Mouse (Mus musculus) midbrain, embryonic 14.5 days (tissue): ENCODE data around the gene Slc12a8. TPM values are rescaled to one million over a fixed set of nuclear protein-coding genes. Genes with fewer than 3 reads are reported as not detected.
A peak's percentile ranks its signal among the peaks of the same experiment; 100 is the strongest.

ENCODE experiments used
- ATAC-seq: fragments of 200-750 bp; cut with Nextera tagmentation; 2 replicates; pipeline ENCODE4 v1.8.0; 2017; ENCODE audit warnings: moderate number of reproducible peaks, moderate library complexity; ENCODE audit not compliant: low FRiP score, low TSS enrichment
- DNase-seq: peaks from one replicate; pipeline ENCODE4 v3.0.0-alpha.2; 2015
- H3K27ac ChIP-seq: fragments of 300-500 bp; sonication (generic); replicated peaks from 2 replicates; pipeline ENCODE4 v1.5.1; 2014; ENCODE audit warnings: mild to moderate bottlenecking, low read depth, low read length, moderate library complexity
- H3K27me3 ChIP-seq: fragments of 300-500 bp; sonication (generic); 2 replicates; pipeline ENCODE4 v1.6.1; 2014; ENCODE audit warnings: low read length, control low read depth, mixed read lengths; ENCODE audit not compliant: control insufficient read depth, insufficient read depth
- H3K36me3 ChIP-seq: fragments of 300-500 bp; sonication (generic); 2 replicates; pipeline ENCODE4 v1.6.1; 2014; ENCODE audit warnings: low read length, control low read depth; ENCODE audit not compliant: control insufficient read depth, insufficient read depth
- H3K4me1 ChIP-seq: fragments of 300-500 bp; sonication (generic); 2 replicates; pipeline ENCODE4 v1.6.1; 2014; ENCODE audit warnings: mild to moderate bottlenecking, antibody characterized with exemption, low read length, control low read depth; ENCODE audit not compliant: control insufficient read depth, insufficient read depth
- H3K4me2 ChIP-seq: fragments of 300-500 bp; sonication (generic); 2 replicates; pipeline ENCODE4 v1.6.1; 2014; ENCODE audit warnings: mild to moderate bottlenecking, low read length, moderate library complexity
- H3K4me3 ChIP-seq: fragments of 300-500 bp; sonication (generic); replicated peaks from 2 replicates; pipeline ENCODE4 v1.5.1; 2014; ENCODE audit warnings: low read depth, low read length
- H3K9ac ChIP-seq: fragments of 300-500 bp; sonication (generic); replicated peaks from 2 replicates; pipeline ENCODE4 v1.6.1; 2014; ENCODE audit warnings: mild to moderate bottlenecking, low read length, moderate library complexity
- H3K9me3 ChIP-seq: fragments of 300-500 bp; sonication (generic); 2 replicates; pipeline ENCODE4 v1.6.1; 2016; ENCODE audit warnings: low read length, control low read depth, mixed read lengths; ENCODE audit not compliant: control insufficient read depth
- WGBS: fragments of 180-500 bp; shearing (Covaris S2); extraction: QIAGEN DNeasy Blood & Tissue Kit; methylation state at CpG from one replicate; pipeline ENCODE4 v1.1.7; 2014; 5-methylcytosine and 5-hydroxymethylcytosine counted together
- polyA plus RNA-seq: library from polyadenylated mRNA; unstranded; fragments of >200 nt; fragmentation: Nextera tagmentation; extraction: Ambion mirVana; gene quantifications from 2 replicates; pipeline ENCODE4 v1.2.1, GENCODE M21; 2014

The Slc12a8 gene
- polyA plus RNA-seq, 1 experiment from 2014 or later: 0.80 TPM

- Histone ChIP-seq H3K27me3 (no peaks in the 10 kb centered on the region), H3K4me3 (no peak overlapping the region), H3K4me2 (no peak overlapping the region), H3K36me3 (no peaks in the 10 kb centered on the region), H3K4me1 (peaks cover under 1% of the 10 kb centered on the region; the same call in 1 of the 2 replicates), H3K9me3 (no peaks in the 10 kb centered on the region), H3K9ac (no peak overlapping the region), H3K27ac (no peak overlapping the region)
- WGBS: 0% methylated on average over 6 of the region's 6 CpGs
- ATAC-seq: peak; percentile 81; the same call in 1 of the 2 replicates
- peak; percentile 83 for DNase-seq
Measured at GRCm38 (mm10) chr16:33560281-33560680, 43.2 kb downstream of the Slc12a8 start.

- no peak for ATAC-seq
- Histone ChIP-seq H3K9me3 (no peaks in the 10 kb centered on the region), H3K9ac (no peak overlapping the region), H3K36me3 (no peaks in the 10 kb centered on the region), H3K4me3 (no peak overlapping the region), H3K27me3 (no peaks in the 10 kb centered on the region), H3K4me1 (no peaks in the 10 kb centered on the region), H3K4me2 (no peak overlapping the region), H3K27ac (no peak overlapping the region)
- 80% methylated on average over 12 of the region's 12 CpGs for WGBS
- DNase-seq: no peak
Measured at GRCm38 (mm10) chr16:33561308-33562009, 44.3 kb downstream of the Slc12a8 start.

- ATAC-seq: no peak
- no peak overlapping the region for H3K4me2 ChIP-seq
- DNase-seq: no peak
- 82% methylated on average over 12 of the region's 12 CpGs for WGBS
- H3K27me3 ChIP-seq: no peaks in the 10 kb centered on the region
- H3K27ac ChIP-seq: no peak overlapping the region
- H3K9me3 ChIP-seq: no peaks in the 10 kb centered on the region
- H3K4me1 ChIP-seq: no peaks in the 10 kb centered on the region
- no peak overlapping the region for H3K9ac ChIP-seq
- no peaks in the 10 kb centered on the region for H3K36me3 ChIP-seq
- H3K4me3 ChIP-seq: no peak overlapping the region
Measured at GRCm38 (mm10) chr16:33562874-33563537, 45.9 kb downstream of the Slc12a8 start.

- Histone ChIP-seq H3K9ac (no peak overlapping the region), H3K9me3 (no peaks in the 10 kb centered on the region), H3K36me3 (no peaks in the 10 kb centered on the region), H3K27me3 (no peaks in the 10 kb centered on the region), H3K4me3 (no peak overlapping the region), H3K4me2 (no peak overlapping the region), H3K27ac (no peak overlapping the region), H3K4me1 (no peaks in the 10 kb centered on the region)
- DNase-seq: no peak
- 81% methylated on average over 5 of the region's 5 CpGs for WGBS
- ATAC-seq: no peak
Measured at GRCm38 (mm10) chr16:33563538-33564013, 46.4 kb downstream of the Slc12a8 start.

- H3K4me2 ChIP-seq: no peak overlapping the region
- WGBS: 91% methylated on average over 10 of the region's 10 CpGs
- no peak overlapping the region for H3K4me3 ChIP-seq
- no peak for DNase-seq
- H3K4me1 ChIP-seq: no peaks in the 10 kb centered on the region
- no peaks in the 10 kb centered on the region for H3K36me3 ChIP-seq
- H3K27me3 ChIP-seq: no peaks in the 10 kb centered on the region
- no peak overlapping the region for H3K9ac ChIP-seq
- no peak for ATAC-seq
- H3K9me3 ChIP-seq: no peaks in the 10 kb centered on the region
- H3K27ac ChIP-seq: no peak overlapping the region
Measured at GRCm38 (mm10) chr16:33566467-33566866, 49.3 kb downstream of the Slc12a8 start.

GRCm38 (mm10) chr16:33567736-33568135, 50.6 kb downstream of the Slc12a8 start:
- peak; percentile 32 for DNase-seq
- Histone ChIP-seq H3K9me3 (no peaks in the 10 kb centered on the region), H3K27me3 (no peaks in the 10 kb centered on the region), H3K4me2 (no peak overlapping the region), H3K4me3 (no peak overlapping the region), H3K27ac (no peak overlapping the region), H3K36me3 (no peaks in the 10 kb centered on the region), H3K4me1 (no peaks in the 10 kb centered on the region), H3K9ac (no peak overlapping the region)
- WGBS: 58% methylated on average over 4 of the region's 4 CpGs
- no peak for ATAC-seq

GRCm38 (mm10) chr16:33568269-33569016, 51.3 kb downstream of the Slc12a8 start:
- DNase-seq (no peak), ATAC-seq (no peak)
- no peaks in the 10 kb centered on the region for H3K36me3 ChIP-seq
- no peaks in the 10 kb centered on the region for H3K27me3 ChIP-seq
- no peak overlapping the region for H3K9ac ChIP-seq
- no peak overlapping the region for H3K4me3 ChIP-seq
- no peak overlapping the region for H3K4me2 ChIP-seq
- H3K4me1 ChIP-seq: no peaks in the 10 kb centered on the region
- H3K27ac ChIP-seq: no peak overlapping the region
- WGBS: 82% methylated on average over 12 of the region's 12 CpGs
- no peaks in the 10 kb centered on the region for H3K9me3 ChIP-seq

- Histone ChIP-seq H3K27me3 (no peaks in the 10 kb centered on the region), H3K9me3 (no peaks in the 10 kb centered on the region), H3K4me1 (no peaks in the 10 kb centered on the region), H3K4me2 (no peak overlapping the region), H3K27ac (no peak overlapping the region), H3K9ac (no peak overlapping the region), H3K4me3 (no peak overlapping the region), H3K36me3 (no peaks in the 10 kb centered on the region)
- WGBS: 84% methylated on average over 6 of the region's 6 CpGs
- DNase-seq (no peak), ATAC-seq (no peak)
Measured at GRCm38 (mm10) chr16:33572646-33573045, 55.5 kb downstream of the Slc12a8 start.
